In the genomic region with DNA sequence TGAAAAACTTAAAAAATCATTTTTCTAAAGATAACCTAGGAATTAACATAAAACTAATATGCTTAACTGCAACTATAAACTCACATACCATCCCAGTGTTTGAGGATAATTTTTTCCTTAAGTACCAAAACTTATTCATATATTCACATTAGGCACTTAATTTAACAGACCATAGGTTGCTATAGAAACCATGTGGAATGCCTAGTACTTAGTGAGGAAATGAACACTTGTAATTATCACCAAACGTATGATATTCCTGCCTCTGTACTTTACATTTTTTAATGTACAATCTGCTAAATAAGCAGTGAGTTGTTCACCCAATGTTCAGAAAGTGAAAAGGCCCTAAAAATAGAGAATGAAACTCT, we compare ENCODE assay signal across 20 mouse cellular contexts.
A peak's percentile ranks its signal among the peaks of the same experiment; 100 is the strongest.
DNase-seq lines count a peak whose midpoint lies in the region; ATAC-seq and TF ChIP-seq lines count a peak whose summit lies in the region.
"Had no signal": no experiment of that assay in that cellular context is flagged by ENCODE, and none has a peak within 500 bp of the region (broad histone marks: within the 10 kb centered on the region; RNA-seq: fewer than 3 reads in every experiment).

No protein-coding gene starts in this region.

- no peak overlapping the region for H3K9ac ChIP-seq in forebrain, embryonic 15.5 days (replicated peaks)
- no peak overlapping the region for H3K9ac ChIP-seq in forebrain, embryonic 11.5 days (ENCODE audit: low read length)
- no peak overlapping the region for H3K9ac ChIP-seq in hindbrain, postnatal 0 days (replicated peaks; ENCODE audit: low read length)
- no peak overlapping the region for H3K9ac ChIP-seq in neural tube, embryonic 12.5 days
- H3K9ac ChIP-seq in kidney, embryonic 15.5 days: no peak overlapping the region
- H3K9ac ChIP-seq: liver, embryonic 14.5 days; stomach, embryonic 15.5 days had no signal

- no peak overlapping the region; the same call in 1 of the 2 replicates for H3K27ac ChIP-seq in forebrain, embryonic 15.5 days (replicated peaks)
- H3K27ac ChIP-seq in forebrain, embryonic 11.5 days (ENCODE audit: low read depth, low read length): no peak overlapping the region
- no peak overlapping the region for H3K27ac ChIP-seq in hindbrain, postnatal 0 days
- H3K27ac ChIP-seq in neural tube, embryonic 12.5 days: no peak overlapping the region
- H3K27ac ChIP-seq in kidney, embryonic 15.5 days: no peak overlapping the region
- H3K27ac ChIP-seq: gastrocnemius, adult 2 months; heart, embryonic 10.5 days; liver, embryonic 14.5 days; macrophage; stomach, embryonic 15.5 days had no signal

- no peaks in the 10 kb centered on the region for H3K27me3 ChIP-seq in forebrain, embryonic 15.5 days
- no peaks in the 10 kb centered on the region for H3K27me3 ChIP-seq in forebrain, embryonic 11.5 days (ENCODE audit: control insufficient read depth, insufficient read depth, low read length)
- H3K27me3 ChIP-seq in hindbrain, postnatal 0 days (ENCODE audit: insufficient read depth, low read length): no peaks in the 10 kb centered on the region
- no peaks in the 10 kb centered on the region for H3K27me3 ChIP-seq in neural tube, embryonic 12.5 days (replicated peaks)
- H3K27me3 ChIP-seq in kidney, embryonic 15.5 days: no peaks in the 10 kb centered on the region
- H3K27me3 ChIP-seq: stomach, embryonic 15.5 days had no signal

- H3K4me1 ChIP-seq in forebrain, embryonic 15.5 days: peaks cover 25% of the 10 kb centered on the region
- no peaks in the 10 kb centered on the region for H3K4me1 ChIP-seq in forebrain, embryonic 11.5 days (replicated peaks; ENCODE audit: control insufficient read depth, insufficient read depth, low read length)
- 0 out of 2 replicates have a peak, but pooled peaks cover 3% of the 10 kb centered on the region for H3K4me1 ChIP-seq in hindbrain, postnatal 0 days (ENCODE audit: insufficient read depth, low read length)
- peaks cover 20% of the 10 kb centered on the region; the same call in 1 of the 2 replicates for H3K4me1 ChIP-seq in neural tube, embryonic 12.5 days
- no peaks in the 10 kb centered on the region for H3K4me1 ChIP-seq in kidney, embryonic 15.5 days
- H3K4me1 ChIP-seq: stomach, embryonic 15.5 days had no signal

- ATAC-seq in forebrain, embryonic 15.5 days (replicated peaks): peak; percentile 44
- no peak for ATAC-seq in forebrain, embryonic 11.5 days (replicated peaks; ENCODE audit: low FRiP score)
- 0 out of 2 replicates have a peak, but pooled peaks have one; percentile 43 for ATAC-seq in hindbrain, postnatal 0 days
- ATAC-seq in neural tube, embryonic 12.5 days (ENCODE audit: low FRiP score, low read depth): peak; percentile 52; the same call in 1 of the 2 replicates
- no peak for ATAC-seq in kidney, embryonic 15.5 days (replicated peaks; ENCODE audit: low FRiP score)
- no peak for ATAC-seq in frontal cortex, adult (ENCODE audit: low TSS enrichment)

- no peak overlapping the region for H3K4me2 ChIP-seq in forebrain, embryonic 15.5 days (replicated peaks)
- no peak overlapping the region for H3K4me2 ChIP-seq in forebrain, embryonic 11.5 days (ENCODE audit: low read depth, low read length, severe bottlenecking)
- no peak overlapping the region for H3K4me2 ChIP-seq in hindbrain, postnatal 0 days (ENCODE audit: low read depth, low read length)
- H3K4me2 ChIP-seq in neural tube, embryonic 12.5 days (replicated peaks): no peak overlapping the region
- H3K4me2 ChIP-seq in kidney, embryonic 15.5 days: no peak overlapping the region
- H3K4me2 ChIP-seq: stomach, embryonic 15.5 days had no signal

- no peak for DNase-seq in forebrain, embryonic 11.5 days (ENCODE audit: low spot score)
- DNase-seq in brain, embryonic 18.5 days (ENCODE audit: low read depth, low spot score): peak; percentile 18
- peak; percentile 23 for DNase-seq in hindbrain, postnatal 0 days (ENCODE audit: low spot score)
- no peak for DNase-seq in left cerebral cortex, postnatal 10 days (ENCODE audit: extremely low spot score in 1 of 2, low spot score in 2 of 2)
- DNase-seq: adrenal gland, postnatal 14 days; cerebellum, adult 11-12 months; gastrocnemius, adult 2 months; kidney, adult 18-20 months; kidney, postnatal 14 days; retina, postnatal 1 day; thymus, adult 2 months had no signal

- no peaks in the 10 kb centered on the region for H3K9me3 ChIP-seq in forebrain, embryonic 15.5 days
- no peaks in the 10 kb centered on the region for H3K9me3 ChIP-seq in forebrain, embryonic 11.5 days (ENCODE audit: control insufficient read depth, low read length)
- no peaks in the 10 kb centered on the region for H3K9me3 ChIP-seq in hindbrain, postnatal 0 days (ENCODE audit: low read length)
- no peaks in the 10 kb centered on the region for H3K9me3 ChIP-seq in neural tube, embryonic 12.5 days
- H3K9me3 ChIP-seq in kidney, embryonic 15.5 days (replicated peaks): no peaks in the 10 kb centered on the region
- H3K9me3 ChIP-seq: heart, embryonic 10.5 days; stomach, embryonic 15.5 days had no signal

- intact Hi-C loops in left cerebral cortex, postnatal 10 days (cut with DNase I): no loop called here

- WGBS in forebrain, embryonic 15.5 days: 20% methylated on average over 1 of the region's 1 CpGs
- 43% methylated on average over 1 of the region's 1 CpGs for WGBS in forebrain, embryonic 11.5 days
- 40% methylated on average over 1 of the region's 1 CpGs for WGBS in hindbrain, postnatal 0 days
- 55% methylated on average over 1 of the region's 1 CpGs for WGBS in neural tube, embryonic 12.5 days
- WGBS in kidney, embryonic 15.5 days: 90% methylated on average over 1 of the region's 1 CpGs

- no peak overlapping the region for H3K4me3 ChIP-seq in forebrain, embryonic 15.5 days
- H3K4me3 ChIP-seq in forebrain, embryonic 11.5 days (ENCODE audit: low read depth, low read length): no peak overlapping the region
- no peak overlapping the region for H3K4me3 ChIP-seq in hindbrain, postnatal 0 days (ENCODE audit: low read length)
- H3K4me3 ChIP-seq in neural tube, embryonic 12.5 days: no peak overlapping the region
- H3K4me3 ChIP-seq in kidney, embryonic 15.5 days (replicated peaks): no peak overlapping the region
- H3K4me3 ChIP-seq: gastrocnemius, adult 2 months; heart, embryonic 10.5 days; stomach, embryonic 15.5 days had no signal

- no peak for TF ChIP-seq CTCF in hindbrain, postnatal 0 days (IDR thresholded peaks at IDR 0.05; ENCODE audit: low read depth)

- no peaks in the 10 kb centered on the region for H3K36me3 ChIP-seq in forebrain, embryonic 15.5 days
- no peaks in the 10 kb centered on the region for H3K36me3 ChIP-seq in forebrain, embryonic 11.5 days (ENCODE audit: control insufficient read depth, insufficient read depth, low read length)
- no peaks in the 10 kb centered on the region for H3K36me3 ChIP-seq in hindbrain, postnatal 0 days (ENCODE audit: insufficient read depth, low read length)
- H3K36me3 ChIP-seq in neural tube, embryonic 12.5 days: no peaks in the 10 kb centered on the region
- no peaks in the 10 kb centered on the region for H3K36me3 ChIP-seq in kidney, embryonic 15.5 days
- H3K36me3 ChIP-seq: G1E; heart, embryonic 10.5 days; stomach, embryonic 15.5 days had no signal

Comparison
In these comparisons a context has a peak if more than half of its experiments do, and no peak if none do; other contexts are left out.
1. ATAC-seq: peak in forebrain, embryonic 15.5 days (single experiment), hindbrain, postnatal 0 days (single experiment) and neural tube, embryonic 12.5 days (single experiment); none in forebrain, embryonic 11.5 days (single experiment), kidney, embryonic 15.5 days (single experiment) and frontal cortex, adult (single experiment).
2. DNase-seq: peak in brain, embryonic 18.5 days (single experiment) and hindbrain, postnatal 0 days (single experiment); none in forebrain, embryonic 11.5 days (single experiment) and left cerebral cortex, postnatal 10 days (0 of 2).